In genomic region chr9:60765181-60765580, GRCm38 (mm10) we compare ENCODE assay signal across 27 mouse cellular contexts. TPM values are rescaled to one million over a fixed set of nuclear protein-coding genes. Genes with fewer than 3 reads are reported as not detected.
A peak's percentile ranks its signal among the peaks of the same experiment; 100 is the strongest.
DNase-seq lines count a peak whose midpoint lies in the region; ATAC-seq lines count a peak whose summit lies in the region.
"Had no signal": no experiment of that assay in that cellular context is flagged by ENCODE, and none has a peak within 500 bp of the region (broad histone marks: within the 10 kb centered on the region; RNA-seq: fewer than 3 reads in every experiment).

No protein-coding gene starts in this region.

- peak; percentile 11 for DNase-seq in embryonic facial prominence, embryonic 14.5 days (ENCODE audit: low spot score)
- DNase-seq in embryonic facial prominence, embryonic 10.5 days (ENCODE audit: low spot score), result no peak
- DNase-seq in heart, postnatal 10 days, result no peak
- DNase-seq in lung, postnatal 10 days, result no peak
- DNase-seq in embryo, embryonic 11 days, result peak; percentile 35
- no peak for DNase-seq in adrenal gland, adult (ENCODE audit: inconsistent age in 2 of 2, low spot score in 1 of 2)
- DNase-seq: adrenal gland, postnatal 36 days; cerebellum, adult 9-10 months; gastrocnemius, postnatal 25 days; kidney, adult 9 months; kidney, postnatal 14 days; liver; right cerebral cortex, postnatal 14 days; thymus, adult 2 months; thymus, postnatal 4 days had no signal

- H3K36me3 ChIP-seq in embryonic facial prominence, embryonic 14.5 days (ENCODE audit: control insufficient read depth, insufficient read depth, low read length), result no peaks in the 10 kb centered on the region
- H3K36me3 ChIP-seq in embryonic facial prominence, embryonic 10.5 days (replicated peaks), result no peaks in the 10 kb centered on the region
- H3K36me3 ChIP-seq in heart, embryonic 11.5 days (ENCODE audit: control insufficient read depth, insufficient read depth, low read length), result no peaks in the 10 kb centered on the region
- H3K36me3 ChIP-seq in lung, embryonic 16.5 days (ENCODE audit: control insufficient read depth, insufficient read depth, low read length), result no peaks in the 10 kb centered on the region
- H3K36me3 ChIP-seq: embryonic facial prominence, embryonic 13.5 days; heart, embryonic 15.5 days; limb, embryonic 10.5 days; midbrain, embryonic 13.5 days; neural tube, embryonic 12.5 days had no signal

- no peak overlapping the region for H3K4me3 ChIP-seq in embryonic facial prominence, embryonic 14.5 days (ENCODE audit: low read depth, low read length)
- no peak overlapping the region for H3K4me3 ChIP-seq in embryonic facial prominence, embryonic 10.5 days
- no peak overlapping the region for H3K4me3 ChIP-seq in heart, embryonic 11.5 days (ENCODE audit: low read depth, low read length)
- no peak overlapping the region for H3K4me3 ChIP-seq in lung, embryonic 16.5 days (ENCODE audit: low read length)
- H3K4me3 ChIP-seq: embryonic facial prominence, embryonic 13.5 days; heart, embryonic 15.5 days; limb, embryonic 10.5 days; midbrain, embryonic 13.5 days; neural tube, embryonic 12.5 days had no signal

- H3K9ac ChIP-seq in embryonic facial prominence, embryonic 14.5 days (ENCODE audit: low read depth, low read length), result no peak overlapping the region
- H3K9ac ChIP-seq in heart, embryonic 11.5 days (ENCODE audit: low read depth, low read length), result no peak overlapping the region
- H3K9ac ChIP-seq in lung, embryonic 16.5 days (ENCODE audit: low read length), result no peak overlapping the region
- H3K9ac ChIP-seq: embryonic facial prominence, embryonic 13.5 days; heart, embryonic 15.5 days; midbrain, embryonic 13.5 days; neural tube, embryonic 12.5 days had no signal

- no peak for ATAC-seq in embryonic facial prominence, embryonic 14.5 days (ENCODE audit: low read depth)
- no peak for ATAC-seq in heart, embryonic 11.5 days (replicated peaks; ENCODE audit: insufficient number of reproducible peaks, low FRiP score, low TSS enrichment)
- ATAC-seq in lung, embryonic 16.5 days (ENCODE audit: low read depth), result peak; percentile 48
- ATAC-seq: CD4-positive, CD25-positive, alpha-beta regulatory T cell, adult 4 months; forebrain, embryonic 16.5 days; hindbrain, postnatal 0 days; intestine, embryonic 16.5 days; midbrain, embryonic 13.5 days had no signal

- H3K4me1 ChIP-seq in embryonic facial prominence, embryonic 14.5 days (ENCODE audit: control insufficient read depth, insufficient read depth, low read length), result peaks cover 8% of the 10 kb centered on the region; the same call in 1 of the 2 replicates
- peaks cover 30% of the 10 kb centered on the region for H3K4me1 ChIP-seq in embryonic facial prominence, embryonic 10.5 days
- H3K4me1 ChIP-seq in heart, embryonic 11.5 days (ENCODE audit: control insufficient read depth, insufficient read depth, low read length), result 0 out of 2 replicates have a peak, but pooled peaks cover 6% of the 10 kb centered on the region
- H3K4me1 ChIP-seq in lung, embryonic 16.5 days (replicated peaks; ENCODE audit: control insufficient read depth, insufficient read depth, low read length), result peaks cover 13% of the 10 kb centered on the region
- H3K4me1 ChIP-seq: embryonic facial prominence, embryonic 13.5 days; midbrain, embryonic 13.5 days; neural tube, embryonic 12.5 days had no signal

- H3K27ac ChIP-seq in embryonic facial prominence, embryonic 14.5 days (replicated peaks; ENCODE audit: low read depth, low read length), result no peak overlapping the region
- H3K27ac ChIP-seq in embryonic facial prominence, embryonic 10.5 days (replicated peaks), result no peak overlapping the region
- H3K27ac ChIP-seq in heart, embryonic 11.5 days (ENCODE audit: low read depth, low read length), result peak overlapping the region; percentile 31; the same call in 1 of the 2 replicates
- H3K27ac ChIP-seq in lung, embryonic 16.5 days (ENCODE audit: low read length), result 0 out of 2 replicates have a peak overlapping the region, but pooled peaks have one; percentile 5
- H3K27ac ChIP-seq: embryonic facial prominence, embryonic 13.5 days; heart, embryonic 15.5 days; hindbrain, postnatal 0 days; limb, embryonic 10.5 days; midbrain, embryonic 13.5 days; neural tube, embryonic 12.5 days; stomach, postnatal 0 days had no signal

- no peaks in the 10 kb centered on the region for H3K27me3 ChIP-seq in embryonic facial prominence, embryonic 14.5 days (replicated peaks; ENCODE audit: control insufficient read depth, insufficient read depth, low read length)
- H3K27me3 ChIP-seq in embryonic facial prominence, embryonic 10.5 days (replicated peaks; ENCODE audit: low read depth, poor library complexity, severe bottlenecking), result no peaks in the 10 kb centered on the region
- H3K27me3 ChIP-seq in heart, embryonic 11.5 days (ENCODE audit: control insufficient read depth, insufficient read depth, low read length), result no peaks in the 10 kb centered on the region
- H3K27me3 ChIP-seq in lung, embryonic 16.5 days (ENCODE audit: control insufficient read depth, insufficient read depth, low read depth, low read length), result no peaks in the 10 kb centered on the region
- H3K27me3 ChIP-seq: embryonic facial prominence, embryonic 13.5 days; heart, embryonic 15.5 days; midbrain, embryonic 13.5 days; neural tube, embryonic 12.5 days had no signal

- no peaks in the 10 kb centered on the region for H3K9me3 ChIP-seq in embryonic facial prominence, embryonic 14.5 days (ENCODE audit: control insufficient read depth, low read length)
- no peaks in the 10 kb centered on the region for H3K9me3 ChIP-seq in embryonic facial prominence, embryonic 10.5 days
- no peaks in the 10 kb centered on the region for H3K9me3 ChIP-seq in heart, embryonic 11.5 days (replicated peaks; ENCODE audit: control insufficient read depth, low read length)
- H3K9me3 ChIP-seq in lung, embryonic 16.5 days (ENCODE audit: control insufficient read depth, low read length), result no peaks in the 10 kb centered on the region
- H3K9me3 ChIP-seq: embryonic facial prominence, embryonic 13.5 days; heart, embryonic 15.5 days; limb, embryonic 10.5 days; midbrain, embryonic 13.5 days; neural tube, embryonic 12.5 days had no signal

- WGBS in embryonic facial prominence, embryonic 14.5 days, result 17% methylated on average over 2 of the region's 2 CpGs
- WGBS in embryonic facial prominence, embryonic 10.5 days, result 16% methylated on average over 2 of the region's 2 CpGs
- WGBS in heart, embryonic 11.5 days (ENCODE audit: insufficient replicate concordance), result 2% methylated on average over 2 of the region's 2 CpGs
- 3% methylated on average over 2 of the region's 2 CpGs for WGBS in lung, embryonic 16.5 days

- no peak overlapping the region for H3K4me2 ChIP-seq in embryonic facial prominence, embryonic 14.5 days (ENCODE audit: low read depth, low read length)
- no peak overlapping the region for H3K4me2 ChIP-seq in heart, embryonic 11.5 days
- no peak overlapping the region for H3K4me2 ChIP-seq in lung, embryonic 16.5 days (ENCODE audit: low read depth, low read length)
- H3K4me2 ChIP-seq: embryonic facial prominence, embryonic 13.5 days; heart, embryonic 15.5 days; midbrain, embryonic 13.5 days; neural tube, embryonic 12.5 days had no signal

- intact Hi-C loops in heart, postnatal 10 days (cut with DNase I), result no loop called here

RNA-seq across cellular contexts. Expression of gene Uaca, which starts 29.2 kb away (rescaled TPM):
- 31.5 and 31.8 TPM in 2 replicates for polyA plus RNA-seq in embryonic facial prominence, embryonic 14.5 days (2014; fragmentation: Nextera tagmentation; extraction: Ambion mirVana)
- polyA plus RNA-seq in embryonic facial prominence, embryonic 10.5 days (2016; fragmentation: Nextera tagmentation; extraction: Ambion mirVana), result 30.0 and 31.0 TPM in 2 replicates
- polyA plus RNA-seq in heart, embryonic 11.5 days (2014; fragmentation: Nextera tagmentation; extraction: Ambion mirVana), result 19.2 and 26.8 TPM in 2 replicates
- total RNA-seq in heart, postnatal 10 days (2021), result 10 to 100 TPM; 46.7 to 47.4 TPM
- polyA plus RNA-seq in lung, embryonic 16.5 days (2015; fragmentation: Nextera tagmentation; extraction: Ambion mirVana), result 30.9 and 33.3 TPM in 2 replicates
- polyA plus RNA-seq: CD4-positive, CD25-positive, alpha-beta regulatory T cell, adult 4 months had no signal

RNA-seq across cellular contexts. Expression of gene Larp6, which starts 52.4 kb away (rescaled TPM):
- polyA plus RNA-seq in embryonic facial prominence, embryonic 14.5 days (2014; fragmentation: Nextera tagmentation; extraction: Ambion mirVana), result 3.3 and 4.7 TPM in 2 replicates
- polyA plus RNA-seq in embryonic facial prominence, embryonic 10.5 days (2016; fragmentation: Nextera tagmentation; extraction: Ambion mirVana), result 0.72 TPM in 2 replicates
- 0.40 and 0.92 TPM in 2 replicates for polyA plus RNA-seq in heart, embryonic 11.5 days (2014; fragmentation: Nextera tagmentation; extraction: Ambion mirVana)
- 1 to 10 TPM; 1.3 to 1.5 TPM for total RNA-seq in heart, postnatal 10 days (2021)
- 1.2 and 1.3 TPM in 2 replicates for polyA plus RNA-seq in lung, embryonic 16.5 days (2015; fragmentation: Nextera tagmentation; extraction: Ambion mirVana)
- polyA plus RNA-seq: CD4-positive, CD25-positive, alpha-beta regulatory T cell, adult 4 months had no signal

Comparison
In these comparisons a context has a peak if more than half of its experiments do, and no peak if none do; other contexts are left out.
1. DNase-seq: peak in embryonic facial prominence, embryonic 14.5 days (single experiment) and embryo, embryonic 11 days (single experiment); none in embryonic facial prominence, embryonic 10.5 days (single experiment), heart, postnatal 10 days (0 of 2), lung, postnatal 10 days (single experiment) and adrenal gland, adult (0 of 2).
2. H3K27ac ChIP-seq: peak in heart, embryonic 11.5 days (single experiment) and lung, embryonic 16.5 days (single experiment); none in embryonic facial prominence, embryonic 14.5 days (single experiment) and embryonic facial prominence, embryonic 10.5 days (single experiment).